Mouse (Mus musculus) lung, postnatal 0 days (tissue): ENCODE results near the gene Ap2a1. TPM values are rescaled to one million over a fixed set of nuclear protein-coding genes. Genes with fewer than 3 reads are reported as not detected.
A peak's percentile ranks its signal among the peaks of the same experiment; 100 is the strongest.

ENCODE experiments used
- ATAC-seq: fragments of 200-750 bp; cut with Nextera tagmentation; 2 replicates; pipeline ENCODE4 v1.8.0; 2017; ENCODE audit warnings: moderate library complexity
- DNase-seq: peaks from one replicate; pipeline ENCODE4 v3.0.0-alpha.2; 2016; ENCODE audit warnings: low spot score
- H3K27ac ChIP-seq: fragments of 300-500 bp; sonication (generic); 2 replicates; pipeline ENCODE4 v1.5.1; 2014; ENCODE audit warnings: antibody characterized with exemption, mild to moderate bottlenecking, low read length, mixed read lengths
- H3K27me3 ChIP-seq: fragments of 300-500 bp; sonication (generic); replicated peaks from 2 replicates; pipeline ENCODE4 v1.6.1; 2014; ENCODE audit warnings: low read length, mixed read lengths; ENCODE audit not compliant: insufficient read depth
- H3K36me3 ChIP-seq: fragments of 300-500 bp; sonication (generic); 2 replicates; pipeline ENCODE4 v1.6.1; 2014; ENCODE audit warnings: low read length, mixed read lengths; ENCODE audit not compliant: insufficient read depth
- H3K4me1 ChIP-seq: fragments of 300-500 bp; sonication (generic); 2 replicates; pipeline ENCODE4 v1.6.1; 2014; ENCODE audit warnings: antibody characterized with exemption, low read depth, low read length, mixed read lengths; ENCODE audit not compliant: insufficient read depth
- H3K4me2 ChIP-seq: fragments of 300-500 bp; sonication (generic); replicated peaks from 2 replicates; pipeline ENCODE4 v1.6.1; 2014; ENCODE audit warnings: low read depth, mild to moderate bottlenecking, low read length, moderate library complexity, mixed read lengths
- H3K4me3 ChIP-seq: fragments of 300-500 bp; sonication (generic); 2 replicates; pipeline ENCODE4 v1.5.1; 2014; ENCODE audit warnings: low read depth, low read length
- H3K9ac ChIP-seq: fragments of 300-500 bp; sonication (generic); replicated peaks from 2 replicates; pipeline ENCODE4 v1.6.1; 2014; ENCODE audit warnings: low read depth, mild to moderate bottlenecking
- H3K9me3 ChIP-seq: fragments of 300-500 bp; sonication (generic); 2 replicates; pipeline ENCODE4 v1.6.1; 2016; ENCODE audit warnings: low read length, mixed read lengths
- CTCF ChIP-seq: IDR thresholded peaks from 2 replicates; pipeline ENCODE4 v1.5.1; 2016; ENCODE audit warnings: antibody characterized with exemption, mild to moderate bottlenecking
- EP300 ChIP-seq: IDR thresholded peaks from 2 replicates; pipeline ENCODE4 v1.6.1; 2016; ENCODE audit warnings: antibody characterized with exemption, mild to moderate bottlenecking, control low read depth
- WGBS: fragments of 180-500 bp; shearing (Covaris S2); extraction: QIAGEN DNeasy Blood & Tissue Kit; methylation state at CpG from one replicate; pipeline ENCODE4 v1.1.7; 2014; 5-methylcytosine and 5-hydroxymethylcytosine counted together
- polyA plus RNA-seq: library from polyadenylated mRNA; unstranded; fragments of >200 nt; fragmentation: Nextera tagmentation; extraction: Ambion mirVana; gene quantifications from 2 replicates; pipeline ENCODE4 v1.2.1, GENCODE M21; 2015

Gene Ap2a1
- polyA plus RNA-seq, 1 experiment from 2014 or later, result 36.1 TPM

GRCm38 (mm10) chr7:44901230-44901722, 28.0 kb downstream of the Ap2a1 start:
- peak; percentile 62 for TF ChIP-seq CTCF
- no peak for TF ChIP-seq EP300
- H3K27me3 ChIP-seq, result no peaks in the 10 kb centered on the region
- peak; percentile 78 for ATAC-seq
- H3K36me3 ChIP-seq, result peaks cover 11% of the 10 kb centered on the region; the same call in 1 of the 2 replicates
- peak overlapping the region; percentile 29 for H3K4me3 ChIP-seq
- peak; percentile 80 for DNase-seq
- H3K9ac ChIP-seq, result no peak overlapping the region
- H3K9me3 ChIP-seq, result no peaks in the 10 kb centered on the region
- H3K4me1 ChIP-seq, result peaks cover 8% of the 10 kb centered on the region; the same call in 1 of the 2 replicates
- H3K27ac ChIP-seq, result peak overlapping the region; percentile 83
- peak overlapping the region; percentile 57 for H3K4me2 ChIP-seq
- 10% methylated on average over 21 of the region's 21 CpGs for WGBS

GRCm38 (mm10) chr7:44900632-44901031, 28.7 kb downstream of the Ap2a1 start:
- no peaks in the 10 kb centered on the region for H3K9me3 ChIP-seq
- no peaks in the 10 kb centered on the region for H3K27me3 ChIP-seq
- no peak overlapping the region for H3K27ac ChIP-seq
- peaks cover 11% of the 10 kb centered on the region; the same call in 1 of the 2 replicates for H3K36me3 ChIP-seq
- H3K9ac ChIP-seq, result no peak overlapping the region
- H3K4me3 ChIP-seq, result no peak overlapping the region
- no peak for ATAC-seq
- 84% methylated on average over 11 of the region's 11 CpGs for WGBS
- H3K4me1 ChIP-seq, result peaks cover 8% of the 10 kb centered on the region; the same call in 1 of the 2 replicates
- no peak overlapping the region for H3K4me2 ChIP-seq
- TF ChIP-seq CTCF (no peak), EP300 (no peak)
- DNase-seq, result no peak

DNA sequence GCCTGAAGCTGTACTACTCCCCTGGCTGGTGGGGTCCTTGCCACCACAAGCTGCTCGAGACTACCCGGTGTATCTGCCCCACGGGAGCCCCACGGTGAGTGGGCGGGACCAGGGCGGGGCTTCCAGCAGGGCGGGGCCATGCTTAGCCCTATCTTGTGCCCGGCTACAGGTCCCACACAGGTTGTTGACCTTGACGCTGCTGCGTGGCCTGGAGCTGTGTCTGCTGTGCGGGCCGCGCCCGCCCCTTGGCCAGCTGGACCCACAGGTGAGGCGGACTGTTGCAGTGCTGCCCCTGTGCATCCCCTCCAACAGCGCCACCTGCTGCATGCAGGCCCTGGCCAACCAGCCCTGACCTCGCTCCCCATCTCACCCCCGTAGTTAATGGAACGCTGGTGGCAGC, 30.7 kb downstream of the Ap2a1 start:
- DNase-seq (no peak), ATAC-seq (0 out of 2 replicates have a peak, but pooled peaks have one; percentile 5)
- Histone ChIP-seq H3K27me3 (no peaks in the 10 kb centered on the region), H3K27ac (no peak overlapping the region), H3K4me1 (peaks cover 12% of the 10 kb centered on the region; the same call in 1 of the 2 replicates), H3K9me3 (no peaks in the 10 kb centered on the region), H3K4me2 (no peak overlapping the region), H3K9ac (no peak overlapping the region), H3K4me3 (no peak overlapping the region), H3K36me3 (no peaks in the 10 kb centered on the region)
- TF ChIP-seq EP300, result no peak
- peak; percentile 61 for TF ChIP-seq CTCF
- 31% methylated on average over 19 of the region's 19 CpGs for WGBS

DNA sequence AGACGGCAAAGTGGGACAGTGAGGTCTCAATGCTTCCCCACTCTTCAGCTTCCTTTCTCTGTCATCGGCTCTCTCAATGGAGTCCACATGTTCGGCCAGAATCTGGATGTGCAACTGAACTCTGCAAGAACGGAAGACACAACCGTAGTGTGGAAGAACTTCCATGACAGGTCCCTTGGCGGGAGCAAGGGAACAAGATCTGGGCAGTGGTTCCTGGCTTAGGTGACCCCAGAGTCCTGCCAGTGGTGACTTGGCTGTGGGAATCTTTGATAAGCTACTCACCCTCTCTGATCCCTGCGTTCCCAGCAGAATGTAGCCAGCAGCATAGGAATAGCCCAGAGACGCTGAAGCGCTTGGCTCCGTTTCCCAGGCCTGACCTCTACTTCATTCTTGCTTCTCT, 32.8 kb downstream of the Ap2a1 start:
- DNase-seq (no peak), ATAC-seq (no peak)
- Histone ChIP-seq H3K27me3 (no peaks in the 10 kb centered on the region), H3K36me3 (no peaks in the 10 kb centered on the region), H3K9me3 (no peaks in the 10 kb centered on the region), H3K4me1 (peaks cover 12% of the 10 kb centered on the region; the same call in 1 of the 2 replicates), H3K4me2 (peak overlapping the region; percentile 70), H3K4me3 (peak overlapping the region; percentile 53), H3K27ac (peak overlapping the region; percentile 73), H3K9ac (peak overlapping the region; percentile 45; the same call in 1 of the 2 replicates)
- TF ChIP-seq CTCF, result no peak
- TF ChIP-seq EP300, result no peak
- 27% methylated on average over 10 of the region's 10 CpGs for WGBS

- no peaks in the 10 kb centered on the region for H3K27me3 ChIP-seq
- ATAC-seq (peak; percentile 74), DNase-seq (peak; percentile 98)
- H3K9me3 ChIP-seq, result no peaks in the 10 kb centered on the region
- peak within 1 kb of the TSS; percentile 53 for H3K4me3 ChIP-seq
- WGBS, result 3% methylated on average over 34 of the region's 34 CpGs
- peak within 1 kb of the TSS; percentile 45; the same call in 1 of the 2 replicates for H3K9ac ChIP-seq
- H3K4me1 ChIP-seq, result peaks cover 12% of the 10 kb centered on the region; the same call in 1 of the 2 replicates
- TF ChIP-seq EP300 (peak; percentile 70), CTCF (peak; percentile 76)
- peak within 1 kb of the TSS; percentile 70 for H3K4me2 ChIP-seq
- H3K27ac ChIP-seq, result peak within 1 kb of the TSS; percentile 73
- no peaks in the 10 kb centered on the region for H3K36me3 ChIP-seq
Measured at GRCm38 (mm10) chr7:44895593-44896434, 33.5 kb downstream of the Ap2a1 start, which contains the start of gene Fuz. Gene Fuz, plus strand, starts transcription at chr7:44896079.

- Histone ChIP-seq H3K4me3 (0 out of 2 replicates have a peak overlapping the region, but pooled peaks have one; percentile 53), H3K4me2 (peak overlapping the region; percentile 70), H3K36me3 (no peaks in the 10 kb centered on the region), H3K27ac (peak overlapping the region; percentile 73; the same call in 1 of the 2 replicates), H3K27me3 (no peaks in the 10 kb centered on the region), H3K9ac (no peak overlapping the region), H3K4me1 (peaks cover 12% of the 10 kb centered on the region; the same call in 1 of the 2 replicates), H3K9me3 (no peaks in the 10 kb centered on the region)
- TF ChIP-seq CTCF (no peak), EP300 (no peak)
- ATAC-seq, result no peak
- DNase-seq, result no peak
- WGBS, result 64% methylated on average over 7 of the region's 7 CpGs
Measured at GRCm38 (mm10) chr7:44895206-44895592, 34.1 kb downstream of the Ap2a1 start.
